Mouse (Mus musculus) heart, adult 2 months (tissue): ENCODE measurements at regions not wholly inside any gene's neighbourhood (a gene's known extent, or its start where the extent isn't known, plus 50 kb on each side); places are given as distances from the start of the nearest gene placed in this dataset.

Experiments
- CTCF ChIP-seq: fragments of 200-600 bp; IDR thresholded peaks from 2 replicates; pipeline ENCODE4 v1.8.1; 2022; ENCODE audit warnings: antibody characterized with exemption, mild to moderate bottlenecking, moderate library complexity
- POLR2A ChIP-seq: fragments of 200-500 bp; IDR thresholded peaks from 2 replicates; pipeline ENCODE4 v1.6.1; 2011; ENCODE audit warnings: mild to moderate bottlenecking, low read depth, low read length, control low read depth; ENCODE audit not compliant: insufficient read depth

- TF ChIP-seq CTCF (no peak), POLR2A (no peak)
These were observed 52.3 kb upstream of the Gm47985 start for GRCm38 (mm10) chr1:151130036-151130435.
